Mouse (Mus musculus) intestine, embryonic 14.5 days (tissue): ENCODE data around the gene Camk1d. TPM values are rescaled to one million over a fixed set of nuclear protein-coding genes. Genes with fewer than 3 reads are reported as not detected.
A peak's percentile ranks its signal among the peaks of the same experiment; 100 is the strongest.

Source experiments
- ATAC-seq: fragments of 200-750 bp; cut with Nextera tagmentation; replicated peaks from 2 replicates; pipeline ENCODE4 v1.8.0; 2017; ENCODE audit warnings: low read depth, moderate number of reproducible peaks, moderate TSS enrichment, moderate library complexity; ENCODE audit not compliant: low FRiP score, low TSS enrichment
- DNase-seq: peaks from one replicate; pipeline ENCODE4 v3.0.0-alpha.2; 2018; ENCODE audit warnings: low spot score
- H3K27ac ChIP-seq: fragments of 300-500 bp; sonication (generic); 2 replicates; pipeline ENCODE4 v1.5.1; 2014; ENCODE audit warnings: low read depth, mild to moderate bottlenecking, control low read depth
- H3K27me3 ChIP-seq: fragments of 300-500 bp; sonication (generic); replicated peaks from 2 replicates; pipeline ENCODE4 v1.6.1; 2014; ENCODE audit warnings: low read length, control low read depth; ENCODE audit not compliant: control insufficient read depth, insufficient read depth
- H3K36me3 ChIP-seq: fragments of 300-500 bp; sonication (generic); 2 replicates; pipeline ENCODE4 v1.6.1; 2014; ENCODE audit warnings: low read length, control low read depth; ENCODE audit not compliant: control insufficient read depth, insufficient read depth
- H3K4me1 ChIP-seq: fragments of 300-500 bp; sonication (generic); replicated peaks from 2 replicates; pipeline ENCODE4 v1.6.1; 2014; ENCODE audit warnings: low read length, control low read depth, mixed read lengths; ENCODE audit not compliant: control insufficient read depth, insufficient read depth
- H3K4me2 ChIP-seq: fragments of 300-500 bp; sonication (generic); 2 replicates; pipeline ENCODE4 v1.6.1; 2014; ENCODE audit warnings: low read length
- H3K4me3 ChIP-seq: fragments of 300-500 bp; sonication (generic); 2 replicates; pipeline ENCODE4 v1.5.1; 2014; ENCODE audit warnings: low read depth, low read length, control low read depth, mixed read lengths
- H3K9ac ChIP-seq: fragments of 300-500 bp; sonication (generic); 2 replicates; pipeline ENCODE4 v1.6.1; 2014; ENCODE audit warnings: mild to moderate bottlenecking, low read length
- H3K9me3 ChIP-seq: fragments of 300-500 bp; sonication (generic); 2 replicates; pipeline ENCODE4 v1.6.1; 2016; ENCODE audit warnings: low read length, control low read depth; ENCODE audit not compliant: control insufficient read depth
- WGBS: fragments of 180-500 bp; shearing (Covaris S2); extraction: QIAGEN DNeasy Blood & Tissue Kit; methylation state at CpG from one replicate; pipeline ENCODE4 v1.1.7; 2014; 5-methylcytosine and 5-hydroxymethylcytosine counted together
- polyA plus RNA-seq: library from polyadenylated mRNA; unstranded; fragments of >200 nt; fragmentation: Nextera tagmentation; extraction: Ambion mirVana; gene quantifications from 2 replicates; pipeline ENCODE4 v1.2.1, GENCODE M21; 2014

Camk1d gene
- polyA plus RNA-seq, 1 experiment from 2014 or later = 20.7 TPM

DNA sequence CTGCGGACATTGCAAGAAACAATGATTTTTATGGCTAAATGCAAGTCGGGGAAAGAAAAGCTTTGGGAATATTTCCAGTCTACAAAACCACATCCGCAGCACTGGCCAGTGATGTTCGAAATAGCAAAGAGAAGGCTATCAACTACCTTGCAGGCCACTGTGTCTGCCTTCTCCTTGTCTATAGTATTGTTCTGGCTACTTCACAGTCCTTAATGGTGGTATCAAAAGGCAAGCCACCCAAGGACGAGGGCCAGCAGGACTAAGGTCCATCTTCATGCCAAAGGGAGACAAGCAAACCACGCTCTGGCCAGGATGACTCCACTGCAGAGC lies 82.0 kb downstream of the Camk1d start:
- no peak overlapping the region for H3K9ac ChIP-seq
- no peaks in the 10 kb centered on the region for H3K36me3 ChIP-seq
- no peaks in the 10 kb centered on the region for H3K9me3 ChIP-seq
- no peak overlapping the region for H3K4me3 ChIP-seq
- H3K4me2 ChIP-seq = no peak overlapping the region
- 77% methylated on average over 6 of the region's 6 CpGs for WGBS
- H3K27ac ChIP-seq = no peak overlapping the region
- H3K27me3 ChIP-seq = no peaks in the 10 kb centered on the region
- ATAC-seq (no peak), DNase-seq (no peak)
- no peaks in the 10 kb centered on the region for H3K4me1 ChIP-seq

DNA sequence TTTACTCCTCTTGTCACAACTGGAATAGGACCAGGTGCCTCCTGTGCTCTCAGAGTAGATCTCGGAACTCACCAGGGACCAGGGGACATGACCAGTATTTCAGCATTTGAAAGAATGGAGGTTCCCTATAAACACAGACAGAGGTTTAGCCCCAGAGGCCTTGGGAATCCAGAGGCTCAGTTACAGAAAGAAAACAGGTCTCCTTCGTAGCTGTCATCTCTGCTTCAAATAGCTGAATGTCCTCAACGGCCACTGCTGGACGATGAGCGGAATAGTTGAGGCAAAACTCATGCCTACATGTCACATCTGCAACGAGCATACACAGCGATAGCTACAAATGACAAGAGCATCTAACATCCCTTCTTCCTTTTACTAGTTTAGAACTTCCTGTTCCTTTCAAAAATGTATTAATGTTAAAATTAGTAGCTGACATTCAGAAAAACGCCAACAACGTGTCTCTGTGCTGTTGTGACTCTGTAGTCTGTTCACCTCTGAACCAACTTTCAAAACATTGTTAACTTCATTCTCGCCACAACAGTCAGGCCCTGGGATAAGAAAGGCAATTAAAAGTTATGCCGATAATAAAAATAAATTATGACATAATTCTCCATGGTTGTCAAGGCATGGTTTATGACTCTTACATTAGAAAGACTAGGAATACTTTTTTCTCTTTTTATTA lies 82.5 kb downstream of the Camk1d start:
- Histone ChIP-seq H3K36me3 (no peaks in the 10 kb centered on the region), H3K9ac (no peak overlapping the region), H3K4me2 (no peak overlapping the region), H3K4me3 (no peak overlapping the region), H3K4me1 (no peaks in the 10 kb centered on the region), H3K27me3 (no peaks in the 10 kb centered on the region), H3K27ac (no peak overlapping the region), H3K9me3 (no peaks in the 10 kb centered on the region)
- no peak for DNase-seq
- WGBS = 72% methylated on average over 11 of the region's 11 CpGs
- no peak for ATAC-seq

DNA sequence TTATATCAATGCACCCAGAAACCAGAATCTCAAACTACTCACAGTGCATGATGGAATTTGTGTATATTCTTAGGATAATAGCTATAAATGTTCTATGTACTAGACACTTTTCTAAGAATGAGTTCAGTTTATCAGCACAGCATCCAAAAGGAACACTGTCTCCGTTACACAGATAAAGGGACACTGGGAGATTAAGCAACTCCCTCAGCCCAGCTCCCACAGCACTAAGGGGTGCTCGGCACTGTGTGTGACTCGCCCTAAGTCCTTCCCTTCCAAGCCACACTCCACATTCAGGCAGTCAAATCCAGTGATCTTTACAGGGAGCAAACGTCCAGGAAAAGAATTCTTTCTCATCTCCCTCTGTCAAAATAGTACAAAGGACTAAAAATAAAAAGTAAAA lies 83.6 kb downstream of the Camk1d start:
- Histone ChIP-seq H3K36me3 (no peaks in the 10 kb centered on the region), H3K27ac (no peak overlapping the region), H3K27me3 (no peaks in the 10 kb centered on the region), H3K4me3 (no peak overlapping the region), H3K9ac (no peak overlapping the region), H3K4me2 (no peak overlapping the region), H3K9me3 (no peaks in the 10 kb centered on the region), H3K4me1 (no peaks in the 10 kb centered on the region)
- ATAC-seq (no peak), DNase-seq (no peak)
- 60% methylated on average over 4 of the region's 4 CpGs for WGBS

DNA sequence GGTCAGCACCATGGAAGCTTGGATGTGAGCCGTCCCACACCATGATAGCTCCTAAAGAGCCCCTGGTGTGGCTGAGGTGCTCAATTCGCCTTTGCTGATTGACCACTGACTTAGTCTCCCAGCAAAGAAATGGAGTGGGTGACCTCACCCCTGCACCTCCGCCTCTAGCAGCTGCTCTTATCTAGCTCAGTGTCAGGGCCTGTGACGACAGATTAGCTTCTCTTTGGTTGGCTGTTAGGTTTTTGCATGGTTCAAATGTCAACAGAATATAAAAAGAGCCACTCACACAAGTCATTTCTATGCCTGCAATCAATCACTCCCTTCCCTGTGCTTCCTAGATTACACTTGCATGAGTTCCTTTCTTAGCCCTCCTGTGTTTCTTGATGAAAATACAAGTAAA lies 89.9 kb downstream of the Camk1d start:
- no peaks in the 10 kb centered on the region for H3K27me3 ChIP-seq
- no peak overlapping the region for H3K4me2 ChIP-seq
- no peaks in the 10 kb centered on the region for H3K4me1 ChIP-seq
- 64% methylated on average over 4 of the region's 4 CpGs for WGBS
- no peak overlapping the region for H3K9ac ChIP-seq
- no peak overlapping the region for H3K27ac ChIP-seq
- no peaks in the 10 kb centered on the region for H3K9me3 ChIP-seq
- no peaks in the 10 kb centered on the region for H3K36me3 ChIP-seq
- no peak for ATAC-seq
- H3K4me3 ChIP-seq = no peak overlapping the region
- DNase-seq = no peak

DNA sequence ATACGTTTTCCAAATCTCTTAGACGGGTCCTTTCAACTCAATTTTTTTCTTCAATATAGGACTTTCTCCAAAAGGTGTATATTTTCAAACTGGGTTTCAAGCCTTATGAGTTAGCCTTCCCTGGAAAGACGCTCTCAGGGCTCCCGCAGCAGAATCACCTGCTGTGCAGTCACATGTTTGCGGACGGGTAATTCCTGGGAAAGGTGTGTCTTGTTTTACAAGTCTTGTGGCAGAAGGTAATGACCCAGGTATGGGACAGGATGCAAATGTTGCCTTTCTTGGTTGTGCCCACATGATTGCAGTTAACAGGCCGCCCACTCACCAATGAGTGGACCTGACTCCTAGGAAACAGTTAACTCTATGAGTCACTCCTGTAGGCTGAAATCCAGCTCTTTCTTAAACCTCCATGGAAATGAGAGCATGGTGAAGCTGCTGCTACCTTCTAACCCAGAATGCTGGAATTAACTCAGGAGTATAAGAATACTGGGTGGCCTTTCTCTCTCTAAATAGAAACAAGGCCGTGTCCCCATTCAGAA lies 95.9 kb downstream of the Camk1d start:
- no peak overlapping the region for H3K4me3 ChIP-seq
- no peak overlapping the region for H3K4me2 ChIP-seq
- no peak for DNase-seq
- no peaks in the 10 kb centered on the region for H3K36me3 ChIP-seq
- 79% methylated on average over 8 of the region's 8 CpGs for WGBS
- no peaks in the 10 kb centered on the region for H3K9me3 ChIP-seq
- H3K4me1 ChIP-seq = peaks cover 16% of the 10 kb centered on the region
- no peak overlapping the region for H3K9ac ChIP-seq
- ATAC-seq = peak; percentile 63; the same call in 1 of the 2 replicates
- H3K27ac ChIP-seq = no peak overlapping the region
- no peaks in the 10 kb centered on the region for H3K27me3 ChIP-seq

DNA sequence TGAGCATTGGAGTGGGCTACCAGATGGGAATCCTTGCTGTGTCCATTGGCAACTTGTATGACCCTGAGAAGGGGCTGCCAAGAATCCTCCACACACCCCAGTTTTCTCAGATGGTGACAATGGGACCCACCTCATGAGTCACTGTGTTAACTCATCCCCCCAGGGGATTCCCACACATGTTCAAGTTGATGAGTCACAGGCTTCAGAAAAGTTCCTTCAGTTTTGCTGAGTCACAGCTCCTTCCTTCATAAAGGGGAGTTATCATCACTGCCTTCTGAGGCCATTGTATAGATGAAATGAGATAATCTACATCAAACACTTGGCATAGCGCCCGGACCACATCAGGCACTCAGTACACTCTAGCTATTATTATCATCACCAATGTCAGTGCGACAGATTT lies 99.4 kb downstream of the Camk1d start:
- H3K36me3 ChIP-seq = no peaks in the 10 kb centered on the region
- no peak overlapping the region for H3K4me2 ChIP-seq
- H3K27me3 ChIP-seq = no peaks in the 10 kb centered on the region
- peak; percentile 36 for ATAC-seq
- WGBS = 80% methylated on average over 3 of the region's 3 CpGs
- no peak overlapping the region for H3K9ac ChIP-seq
- no peaks in the 10 kb centered on the region for H3K9me3 ChIP-seq
- no peak overlapping the region for H3K27ac ChIP-seq
- no peak for DNase-seq
- no peak overlapping the region for H3K4me3 ChIP-seq
- H3K4me1 ChIP-seq = peaks cover 27% of the 10 kb centered on the region

DNA sequence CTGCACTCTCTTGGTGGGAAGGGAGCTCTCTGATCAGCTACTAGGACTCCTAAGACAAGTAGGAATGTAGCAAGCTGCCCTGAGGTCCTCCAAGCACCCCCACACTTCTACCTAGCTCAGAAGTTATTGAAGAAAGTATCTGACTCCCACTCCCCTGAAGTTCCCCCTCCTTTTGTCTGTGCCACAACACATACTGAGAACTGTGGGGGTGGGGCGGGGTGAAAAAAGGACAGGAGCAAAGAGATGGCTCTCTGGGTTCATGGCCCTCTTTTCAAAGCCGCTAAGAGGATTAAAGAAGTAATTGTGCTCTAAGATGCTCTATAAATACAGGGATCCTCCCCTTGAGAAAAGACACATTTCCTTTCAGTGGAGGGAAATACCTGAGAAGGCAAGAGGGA lies 100.0 kb downstream of the Camk1d start:
- Histone ChIP-seq H3K36me3 (no peaks in the 10 kb centered on the region), H3K9ac (no peak overlapping the region), H3K27me3 (no peaks in the 10 kb centered on the region), H3K4me3 (no peak overlapping the region), H3K4me2 (no peak overlapping the region), H3K9me3 (no peaks in the 10 kb centered on the region), H3K27ac (peak overlapping the region; percentile 73), H3K4me1 (peaks cover 27% of the 10 kb centered on the region)
- WGBS = 57% methylated on average over 2 of the region's 2 CpGs
- ATAC-seq = peak; percentile 16; the same call in 1 of the 2 replicates
- DNase-seq = no peak

DNA sequence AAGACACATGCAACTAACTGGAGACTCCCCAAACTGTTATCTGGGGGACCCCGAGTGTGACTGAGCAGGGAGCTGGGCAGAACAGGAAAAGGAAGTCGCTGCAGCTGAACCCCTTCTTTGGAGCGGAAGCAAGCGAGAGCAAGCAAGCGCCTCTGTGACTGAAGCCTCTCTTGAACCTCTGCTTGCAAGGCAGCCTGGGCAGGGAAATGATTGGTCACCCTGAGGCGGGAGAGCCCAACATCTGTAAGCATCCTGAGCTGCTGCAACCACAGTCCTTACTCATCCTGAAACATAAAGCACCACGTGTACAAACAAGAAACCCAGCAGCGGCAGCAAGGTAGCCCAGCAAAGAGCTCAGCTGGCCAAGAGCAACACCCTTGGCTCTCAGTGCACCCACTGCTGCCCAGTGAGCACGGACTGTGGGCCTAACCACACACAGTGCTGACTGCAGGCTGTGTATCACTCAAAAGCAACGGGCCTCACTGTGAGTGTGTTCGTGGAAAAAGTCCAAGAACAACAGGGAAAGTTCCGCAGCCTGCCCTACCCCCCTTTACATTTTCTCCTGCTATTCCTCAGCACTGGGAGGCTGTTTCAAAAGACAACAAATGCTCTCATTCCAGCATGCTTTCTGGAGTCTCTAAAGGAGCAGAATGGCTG lies 100.5 kb downstream of the Camk1d start:
- Histone ChIP-seq H3K4me1 (peaks cover 27% of the 10 kb centered on the region), H3K9me3 (no peaks in the 10 kb centered on the region), H3K36me3 (no peaks in the 10 kb centered on the region), H3K9ac (no peak overlapping the region), H3K4me2 (no peak overlapping the region), H3K27me3 (no peaks in the 10 kb centered on the region), H3K27ac (peak overlapping the region; percentile 73), H3K4me3 (no peak overlapping the region)
- 32% methylated on average over 12 of the region's 12 CpGs for WGBS
- ATAC-seq (peak; percentile 30; the same call in 1 of the 2 replicates), DNase-seq (peak; percentile 61)

DNA sequence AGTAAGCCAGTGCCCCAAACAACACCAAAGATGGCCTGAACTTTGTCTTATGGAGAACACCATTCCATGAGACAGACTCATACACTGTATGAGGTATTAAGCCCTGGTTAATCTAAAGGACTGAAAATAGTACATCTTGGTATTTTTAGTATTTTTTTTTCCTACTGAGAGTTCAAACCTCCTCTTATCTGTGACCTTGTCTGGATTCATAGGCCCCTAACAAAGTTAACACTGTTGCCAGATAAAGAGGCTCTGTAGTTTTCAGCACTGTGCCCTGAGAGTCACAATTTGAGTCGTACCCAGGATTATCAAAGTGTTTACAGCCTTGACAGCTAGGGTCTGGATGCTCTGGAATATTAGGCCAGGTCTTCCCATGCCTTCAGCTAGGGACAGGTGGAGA lies 102.7 kb downstream of the Camk1d start:
- H3K36me3 ChIP-seq = no peaks in the 10 kb centered on the region
- no peaks in the 10 kb centered on the region for H3K27me3 ChIP-seq
- no peak for ATAC-seq
- H3K4me3 ChIP-seq = no peak overlapping the region
- no peak for DNase-seq
- H3K9ac ChIP-seq = no peak overlapping the region
- peaks cover 27% of the 10 kb centered on the region for H3K4me1 ChIP-seq
- H3K27ac ChIP-seq = no peak overlapping the region
- 55% methylated on average over 1 of the region's 1 CpGs for WGBS
- no peaks in the 10 kb centered on the region for H3K9me3 ChIP-seq
- H3K4me2 ChIP-seq = no peak overlapping the region
